Mouse (Mus musculus) cerebral cortex, adult 2 months (tissue): Measurements from ENCODE around the gene Gpam.

Experiments
- WGBS: fragments of 180-500 bp; shearing (Covaris S2); methylation state at CpG from one replicate; pipeline ENCODE4 v1.1.7; 2018; 5-methylcytosine and 5-hydroxymethylcytosine counted together

Gene Gpam

DNA sequence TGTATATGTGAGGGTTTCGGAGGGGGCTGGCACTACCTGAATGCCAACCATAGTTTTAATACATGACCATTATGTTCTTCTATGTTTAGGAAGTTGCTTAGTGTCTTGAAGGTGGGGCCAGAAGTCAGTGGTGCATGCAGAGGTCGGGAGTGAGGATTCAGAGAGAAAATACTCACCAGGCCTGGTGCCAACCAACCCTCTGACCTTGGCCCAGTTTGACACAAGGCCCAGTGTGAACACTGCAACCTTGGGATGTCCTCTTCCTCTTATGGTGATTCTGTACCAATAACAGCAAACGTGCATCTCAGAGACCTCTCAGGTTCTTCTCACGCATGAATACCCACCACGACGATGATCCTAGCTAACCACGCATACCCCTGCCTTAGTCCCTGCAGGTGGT lies 11.5 kb upstream of the Gpam start:
- 87% methylated on average over 7 of the region's 7 CpGs for WGBS

DNA sequence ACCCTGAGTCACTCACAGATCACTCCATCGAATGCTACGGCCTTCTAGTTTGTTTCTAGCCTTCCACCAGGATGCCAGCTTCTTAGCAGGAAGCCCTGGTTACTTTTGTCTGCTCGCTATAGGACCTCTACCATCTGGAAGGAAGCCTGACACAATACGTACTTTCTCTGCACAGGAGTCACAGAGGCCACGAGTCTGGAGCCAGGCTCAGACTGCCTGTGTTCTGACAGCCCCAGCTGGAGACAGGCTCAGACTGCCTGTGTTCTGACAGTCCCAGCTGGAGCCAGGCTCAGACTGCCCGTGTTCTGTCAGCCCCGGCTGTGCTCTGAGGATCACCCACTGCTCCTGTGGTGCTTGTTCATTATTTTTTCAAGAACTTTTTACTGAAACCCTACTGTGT lies 10.8 kb upstream of the Gpam start:
- 50% methylated on average over 7 of the region's 7 CpGs for WGBS

DNA sequence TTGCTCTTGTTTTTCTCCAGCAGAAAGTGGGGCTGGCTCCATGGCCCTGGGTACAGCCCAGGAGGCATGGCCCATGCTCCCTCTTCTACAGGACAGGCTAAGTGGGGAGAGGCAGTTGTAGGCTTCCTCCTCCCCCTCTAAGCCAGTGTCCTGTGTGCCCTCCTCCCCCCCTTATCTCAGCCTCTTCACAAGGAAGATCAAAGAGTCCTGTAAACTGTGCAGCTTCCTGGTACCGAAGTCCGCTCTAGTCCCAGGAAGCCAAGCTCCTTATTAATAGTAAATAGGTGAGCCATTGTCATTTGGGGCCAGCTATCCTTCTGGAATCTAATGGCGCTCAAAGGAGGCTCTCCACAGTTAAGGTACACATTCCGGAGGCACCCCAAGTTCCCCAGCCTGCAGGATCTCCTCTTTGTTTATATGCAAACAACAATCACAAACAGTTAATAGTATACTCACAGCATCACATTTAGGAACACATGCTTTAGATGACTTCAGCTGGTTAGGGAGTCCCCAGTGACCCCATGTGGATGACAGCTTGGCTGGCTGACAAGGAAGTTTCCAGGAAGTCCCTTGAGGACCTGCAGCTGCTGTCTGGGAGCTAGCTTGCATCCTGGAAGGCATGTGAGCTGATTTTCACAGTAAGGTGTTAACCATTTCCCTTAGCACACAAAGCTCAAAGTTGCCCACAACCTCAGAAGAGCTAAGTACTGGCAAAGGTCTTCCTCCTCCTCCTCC lies 9.8 kb upstream of the Gpam start:
- WGBS: 77% methylated on average over 4 of the region's 4 CpGs

DNA sequence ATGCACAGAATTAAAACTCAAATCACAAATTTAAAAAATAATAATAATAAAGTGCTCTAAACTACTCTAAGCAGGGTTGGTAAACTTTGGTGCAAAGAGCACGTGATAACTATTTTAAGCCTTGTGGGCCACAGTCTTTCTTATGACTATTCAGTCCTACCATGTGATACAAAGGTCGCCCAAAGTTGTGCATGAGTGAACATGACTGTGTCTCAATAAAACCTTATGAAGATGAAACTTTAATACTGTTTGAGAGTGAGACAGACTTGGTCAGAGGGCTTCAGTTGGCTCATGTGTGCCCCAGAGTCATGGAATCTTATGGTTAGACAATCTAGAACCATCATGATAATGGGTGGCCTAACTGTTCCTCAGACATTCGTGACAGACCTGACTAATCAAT lies 8.9 kb upstream of the Gpam start:
- 93% methylated on average over 3 of the region's 3 CpGs for WGBS

DNA sequence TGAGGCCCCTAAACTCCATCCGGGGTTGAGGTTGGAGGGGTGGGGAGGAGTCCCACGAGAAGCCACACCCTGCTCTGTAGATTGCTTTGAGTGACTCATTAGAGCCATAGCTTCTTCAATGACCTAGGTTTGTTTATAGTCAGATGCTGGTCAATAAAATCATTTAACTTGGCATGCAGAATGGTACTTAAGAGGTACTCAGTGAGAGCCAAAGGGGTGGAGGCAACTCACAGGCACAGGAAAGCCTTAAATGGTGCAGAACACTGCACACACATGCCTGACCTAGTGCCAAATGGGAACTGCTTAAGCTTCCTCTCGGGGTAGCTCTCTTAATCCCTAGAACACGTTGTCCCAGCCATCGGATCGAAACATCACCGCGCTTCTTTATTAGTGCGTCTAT lies 7.5 kb upstream of the Gpam start:
- 86% methylated on average over 9 of the region's 9 CpGs for WGBS

DNA sequence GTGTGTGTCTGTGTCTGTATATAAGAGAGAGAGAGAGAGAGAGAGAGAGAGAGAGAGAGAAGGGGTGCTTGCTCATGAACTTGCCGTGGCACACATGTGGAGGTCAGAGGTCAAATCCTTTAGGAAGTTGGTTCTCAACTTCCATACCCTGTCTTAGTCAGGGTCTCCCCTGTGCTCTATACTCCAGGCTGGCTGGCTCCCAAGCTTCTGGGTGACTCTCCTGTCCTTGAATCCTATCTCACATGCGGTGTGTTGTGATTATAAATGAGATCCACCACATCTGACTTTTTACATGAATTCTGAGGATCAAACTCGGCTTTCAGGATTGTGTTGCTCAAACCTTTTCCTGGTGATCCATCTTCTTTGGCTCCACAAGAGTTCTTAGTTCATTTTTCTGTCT lies 5.4 kb upstream of the Gpam start:
- 86% methylated on average over 3 of the region's 3 CpGs for WGBS

DNA sequence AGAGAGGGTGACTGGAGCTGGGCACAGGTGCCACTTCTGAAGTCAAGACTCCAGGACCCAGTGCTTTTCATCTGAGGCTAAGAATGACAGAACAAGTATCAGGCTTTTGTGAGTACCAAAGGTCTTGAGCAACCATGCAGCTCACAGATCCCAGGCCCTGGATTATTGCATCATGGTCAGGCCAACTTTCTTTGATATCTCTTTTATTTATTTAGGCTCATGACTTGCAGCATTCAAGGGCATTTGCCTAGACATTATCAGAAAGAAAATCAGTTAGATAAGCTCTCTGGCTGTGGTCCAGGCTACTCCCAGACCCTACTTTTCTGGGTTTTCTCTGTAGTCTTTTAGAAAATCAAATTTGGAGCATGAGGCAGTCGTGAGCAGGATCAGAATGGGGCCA lies 4.7 kb upstream of the Gpam start:
- 72% methylated on average over 1 of the region's 1 CpGs for WGBS

DNA sequence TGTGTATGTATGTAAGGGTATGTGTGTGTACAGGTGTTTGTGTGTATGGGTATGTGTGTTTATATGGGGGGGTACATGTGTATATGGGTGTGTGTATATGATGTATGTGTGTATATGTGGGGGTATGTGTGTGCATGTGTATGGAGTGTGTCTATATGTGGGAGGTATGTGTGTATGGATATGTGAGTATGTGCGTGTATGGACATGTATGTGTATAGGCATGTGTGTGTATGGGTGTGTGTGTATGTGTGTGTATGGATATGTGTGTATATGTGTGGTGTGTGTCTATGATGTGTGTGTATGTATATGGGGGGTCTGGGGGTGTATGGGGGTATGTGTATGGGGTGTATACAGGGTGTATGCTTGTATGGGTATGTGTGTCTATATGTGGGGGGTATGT lies 1.4 kb upstream of the Gpam start:
- WGBS: 100% methylated on average over 1 of the region's 1 CpGs

DNA sequence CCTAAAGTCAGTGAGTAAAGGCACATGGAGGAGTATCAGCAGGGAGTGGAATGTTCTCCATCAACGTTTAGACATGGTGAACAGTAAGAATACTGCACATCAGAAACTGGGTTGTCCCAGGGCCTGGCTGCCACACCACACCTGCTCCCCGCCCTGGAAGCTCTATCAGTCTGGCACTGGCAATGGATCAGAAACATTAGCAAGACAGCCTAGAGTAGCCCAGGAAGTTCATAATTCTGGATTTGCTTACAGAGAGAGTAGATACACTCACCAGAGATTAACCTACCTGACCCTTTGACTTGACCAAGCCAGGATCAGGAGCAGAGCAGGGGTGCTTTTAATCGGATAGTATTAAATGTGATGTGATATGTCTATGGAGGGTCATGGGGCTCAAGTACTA lies 1.6 kb downstream of the Gpam start:
- 89% methylated on average over 3 of the region's 3 CpGs for whole genome bisulfite sequencing

DNA sequence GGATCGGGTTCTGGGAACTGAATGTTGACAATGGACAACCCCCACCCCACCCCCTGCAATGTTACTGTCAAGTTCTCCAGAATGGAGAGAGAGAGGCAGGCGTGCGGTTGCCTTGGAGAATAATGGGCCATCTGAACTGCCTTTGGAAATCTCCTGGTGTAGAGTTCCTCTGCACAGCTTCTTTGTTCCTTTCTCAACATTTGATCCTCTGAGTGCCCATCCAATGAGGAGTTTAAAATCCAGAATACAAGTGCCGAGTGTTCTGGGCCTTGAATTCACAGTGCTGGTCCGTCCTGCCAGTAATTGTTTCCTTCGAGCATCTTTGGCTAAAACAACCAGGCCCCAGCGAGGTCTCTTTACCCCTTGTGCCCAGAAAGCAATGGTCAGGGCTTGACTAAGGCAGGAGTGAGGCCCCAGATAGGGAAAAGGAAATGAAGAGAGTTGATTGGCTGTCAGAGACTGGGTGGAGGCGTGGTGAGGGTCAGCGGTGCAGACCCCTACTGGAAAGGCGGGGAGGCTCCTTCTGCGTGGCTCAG lies 4.0 kb downstream of the Gpam start:
- WGBS: 64% methylated on average over 11 of the region's 11 CpGs

DNA sequence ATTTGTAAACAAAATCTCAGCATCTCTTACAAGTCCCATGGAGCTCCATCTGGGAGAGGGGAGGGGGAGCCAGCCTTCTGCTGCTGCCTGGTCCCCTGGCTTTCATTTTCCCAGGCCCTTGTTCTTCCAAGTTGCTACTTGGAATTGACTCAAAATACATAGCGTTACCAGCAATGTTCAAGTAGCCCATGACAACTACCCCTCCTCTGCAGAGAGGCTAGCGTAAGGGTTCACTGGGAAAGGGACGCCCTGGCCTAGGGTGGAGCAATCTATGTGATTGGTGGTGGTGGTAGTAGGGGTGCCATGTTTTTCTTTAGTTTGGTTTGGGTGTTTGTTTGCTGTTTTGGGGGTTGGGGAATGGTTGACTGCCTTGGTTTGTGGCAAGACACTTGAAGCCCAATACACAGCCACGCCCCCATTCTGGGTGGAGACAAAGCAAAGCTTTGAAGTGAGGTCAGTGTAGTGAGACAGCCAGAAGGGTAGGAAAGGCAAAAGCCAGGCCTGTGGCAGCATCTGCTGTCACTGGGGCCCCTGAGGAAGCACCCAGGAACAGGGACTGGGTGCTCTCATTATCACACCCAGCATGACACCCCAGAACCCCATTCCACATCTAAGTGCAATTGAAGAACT lies 4.6 kb downstream of the Gpam start:
- WGBS: 78% methylated on average over 4 of the region's 4 CpGs

DNA sequence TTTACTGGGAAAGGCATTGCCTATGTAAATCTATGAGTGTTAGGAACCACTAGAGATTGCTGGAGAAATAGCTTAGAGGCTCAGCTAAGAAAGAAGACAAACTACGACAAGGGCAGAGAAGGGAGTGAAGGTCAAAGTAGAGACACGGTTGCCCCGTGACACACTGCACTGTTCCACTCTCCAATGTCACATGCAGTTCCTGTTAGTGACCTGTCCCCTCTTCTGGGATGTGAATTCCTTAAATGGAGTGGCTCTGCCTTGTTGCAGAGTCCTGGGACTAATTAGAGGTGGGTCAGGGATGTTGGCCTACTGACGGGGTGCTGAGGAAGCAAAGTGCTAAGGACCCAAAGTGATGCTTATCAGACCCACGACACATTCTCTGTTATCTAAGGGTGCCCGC lies 5.2 kb downstream of the Gpam start:
- WGBS: 76% methylated on average over 6 of the region's 6 CpGs

DNA sequence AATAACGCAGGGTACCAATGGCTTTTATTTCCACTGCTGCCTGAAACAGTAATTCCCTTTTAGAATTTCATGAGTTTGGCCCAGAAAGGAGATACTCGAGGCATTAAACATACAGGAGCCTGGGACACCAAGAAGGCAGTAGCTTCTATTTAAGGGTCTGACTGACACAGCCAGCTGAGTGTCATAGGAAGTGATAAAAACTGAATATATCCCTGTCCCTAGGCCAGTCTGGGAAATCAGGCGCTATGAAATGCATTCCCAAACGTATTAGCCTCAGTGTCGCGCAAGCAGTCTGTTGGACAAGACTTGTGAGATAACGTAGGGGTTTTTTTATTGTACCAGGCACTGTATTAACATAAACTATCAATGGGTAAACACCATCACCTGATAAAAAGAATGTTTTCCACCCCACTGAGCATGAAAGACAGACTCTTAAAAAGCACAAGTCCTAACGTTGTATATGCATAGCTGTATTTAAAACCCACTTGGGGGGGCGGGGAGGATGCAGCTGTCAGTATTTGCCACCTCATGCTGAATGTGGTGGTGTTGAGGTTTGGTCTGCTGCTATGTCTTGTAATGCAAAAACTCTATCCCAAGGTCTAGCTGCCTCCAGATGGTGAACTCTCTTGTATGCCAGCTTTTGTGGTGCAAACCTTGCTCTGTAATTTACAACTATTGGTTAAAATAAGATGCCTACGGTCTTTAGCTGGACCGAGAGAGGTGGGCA lies 6.4 kb downstream of the Gpam start:
- WGBS: 58% methylated on average over 11 of the region's 11 CpGs

DNA sequence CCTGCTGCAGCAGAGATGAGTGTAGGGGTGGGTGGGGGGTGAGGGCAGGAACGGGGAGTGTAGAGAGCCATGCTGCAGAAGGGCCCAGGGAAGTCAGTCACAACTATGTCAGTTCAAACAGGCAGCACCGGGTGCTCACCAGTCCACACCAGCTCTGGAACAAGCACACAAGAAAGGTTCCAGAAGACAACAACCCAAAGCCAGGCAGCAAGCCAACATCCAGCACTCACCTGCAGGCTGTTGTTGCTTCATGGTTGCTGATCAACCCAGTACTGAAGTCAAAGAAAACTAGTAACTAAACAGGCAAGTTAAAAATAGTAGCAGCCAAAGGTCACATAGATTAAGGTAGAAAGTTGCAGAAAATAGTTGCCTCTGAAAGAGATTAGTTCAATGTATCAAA lies 7.5 kb downstream of the Gpam start:
- 64% methylated on average over 2 of the region's 2 CpGs for WGBS

DNA sequence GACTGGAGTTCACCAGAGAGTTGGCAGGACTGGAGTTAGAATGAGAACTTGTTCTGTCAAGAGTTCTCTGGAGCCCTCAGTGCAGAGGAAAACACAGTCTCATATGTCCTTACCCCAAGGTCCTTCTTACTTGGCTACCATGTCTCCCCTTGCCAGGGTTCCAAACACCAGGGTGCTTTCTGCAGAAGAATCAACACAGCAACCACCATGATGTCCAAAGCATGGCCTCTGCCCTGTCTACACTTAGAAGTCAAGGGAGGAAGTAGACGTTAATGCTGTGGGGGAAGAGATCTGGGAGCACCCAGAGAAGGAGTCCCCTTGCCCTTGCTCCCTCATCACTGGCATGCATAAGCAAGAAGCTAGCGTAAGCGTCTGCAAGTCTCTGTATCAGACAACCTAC lies 9.0 kb downstream of the Gpam start:
- 92% methylated on average over 3 of the region's 3 CpGs for WGBS

DNA sequence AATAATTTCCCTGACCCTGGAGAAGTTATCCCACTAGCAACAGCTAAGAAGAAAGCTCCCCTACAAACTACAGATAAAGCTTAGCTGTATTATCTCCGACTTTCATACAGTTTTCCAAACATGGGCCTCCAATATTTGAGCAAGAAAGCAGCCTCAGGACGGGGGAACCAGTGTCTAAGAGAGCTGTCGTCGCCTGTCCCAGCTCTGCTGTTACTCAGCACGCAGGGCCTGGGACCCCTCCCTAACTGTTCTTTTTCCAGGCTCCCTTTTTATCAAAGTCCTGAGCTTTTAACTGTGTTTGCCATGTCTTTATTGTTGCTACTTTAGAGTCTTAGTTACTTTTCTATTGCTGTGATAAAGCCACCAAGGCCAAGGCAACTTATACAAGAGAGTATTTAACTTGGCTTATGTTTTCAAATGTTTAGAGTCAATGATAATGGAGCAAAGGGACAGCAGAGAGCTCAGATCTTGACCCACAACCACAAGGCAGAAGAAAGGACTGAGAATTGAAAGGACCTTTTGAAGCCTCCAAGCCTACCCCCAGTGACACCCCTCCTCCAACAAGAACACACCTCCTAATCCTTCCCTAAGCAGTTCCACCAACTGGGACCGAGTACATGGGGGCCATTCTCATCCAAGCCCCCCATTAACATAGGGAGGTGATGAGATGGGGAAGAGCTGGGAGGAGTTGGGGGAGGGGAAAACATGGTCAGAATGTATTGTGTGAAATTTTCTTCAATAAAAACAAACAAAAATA lies 9.8 kb downstream of the Gpam start:
- 86% methylated on average over 6 of the region's 6 CpGs for WGBS

DNA sequence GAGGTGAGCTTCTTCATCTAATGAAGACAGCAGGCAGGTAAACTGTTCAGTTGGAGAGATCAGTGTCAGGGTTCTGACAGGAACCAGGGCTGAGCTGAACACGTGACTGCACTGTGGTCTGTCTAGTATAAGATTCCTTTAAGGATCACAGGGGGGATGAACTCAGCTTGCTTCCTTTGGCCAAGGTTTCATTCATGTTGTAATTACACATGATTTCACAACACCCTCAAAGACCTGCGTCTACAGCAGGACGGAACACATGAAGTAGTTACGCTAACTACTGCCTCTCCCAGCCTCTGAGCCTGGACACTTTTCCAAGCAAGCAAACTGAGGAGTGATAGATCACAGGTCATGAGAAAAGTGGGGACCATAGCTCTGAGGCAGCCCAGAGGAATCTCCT lies 11.5 kb downstream of the Gpam start:
- 93% methylated on average over 4 of the region's 4 CpGs for WGBS

DNA sequence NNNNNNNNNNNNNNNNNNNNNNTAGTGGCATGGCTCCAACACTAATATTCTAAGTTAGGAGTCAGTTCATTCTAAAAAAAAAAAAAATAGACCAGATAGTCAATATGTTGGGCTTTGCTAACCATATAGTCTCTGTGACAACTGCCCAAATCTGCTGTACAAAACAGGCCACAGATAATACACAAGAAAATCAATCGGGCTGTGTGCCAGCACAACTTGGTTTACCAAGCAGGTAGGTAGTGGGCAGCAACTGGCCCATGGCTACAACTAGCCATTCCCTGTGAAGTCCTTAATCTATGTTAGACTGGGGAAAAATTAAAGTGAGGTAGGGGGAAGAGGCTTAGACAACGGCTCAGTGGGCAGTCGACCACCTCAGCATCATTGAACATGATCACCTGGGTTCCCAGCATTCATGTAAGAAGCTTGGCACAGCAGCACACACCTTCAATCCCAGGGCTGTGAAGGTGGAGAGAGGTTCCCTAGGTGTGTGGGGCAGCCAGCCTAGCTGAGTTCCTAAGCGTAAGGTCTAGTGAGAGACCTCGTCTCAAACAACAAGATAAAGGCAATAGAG lies 12.1 kb downstream of the Gpam start:
- 94% methylated on average over 5 of the region's 5 CpGs for WGBS

DNA sequence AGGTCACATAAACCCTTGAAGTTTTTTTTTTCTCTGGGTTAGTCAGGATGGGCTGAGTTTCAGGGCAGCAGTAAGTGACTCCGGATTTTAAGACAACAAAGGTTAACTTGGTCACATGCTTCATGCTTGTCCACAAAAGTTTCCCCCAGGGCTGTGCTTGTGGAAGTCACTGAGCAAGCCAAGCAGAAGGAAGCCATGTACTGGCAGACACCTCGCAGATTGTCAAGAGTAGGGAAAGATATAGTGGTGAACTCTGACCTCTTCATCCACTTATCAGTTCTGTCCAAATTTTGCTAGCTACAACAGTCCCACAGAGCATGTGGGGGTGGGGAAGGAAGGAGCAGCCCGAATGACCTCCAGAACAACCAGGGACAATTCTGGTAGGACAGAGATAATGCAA lies 19.1 kb downstream of the Gpam start:
- WGBS: 81% methylated on average over 3 of the region's 3 CpGs

DNA sequence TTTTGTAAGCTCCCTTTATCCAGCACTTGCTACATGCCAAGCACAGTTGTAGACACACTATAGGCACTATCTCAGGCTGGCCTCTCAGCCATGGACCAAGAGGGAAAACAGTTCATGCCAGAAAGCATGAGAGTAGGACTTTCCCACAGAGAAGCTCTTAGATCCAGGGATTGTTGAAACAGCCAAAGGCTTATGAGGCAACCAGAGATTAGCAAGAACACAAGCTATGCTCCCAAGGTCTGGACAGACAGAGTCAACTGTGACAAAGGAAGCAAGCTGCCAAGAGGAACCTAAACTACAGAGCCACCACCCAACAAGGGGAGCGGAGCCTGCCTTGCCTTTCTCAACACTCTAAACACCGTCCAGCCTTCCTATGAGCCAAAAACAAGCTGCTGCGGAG lies 21.1 kb downstream of the Gpam start:
- WGBS: 86% methylated on average over 3 of the region's 3 CpGs

DNA sequence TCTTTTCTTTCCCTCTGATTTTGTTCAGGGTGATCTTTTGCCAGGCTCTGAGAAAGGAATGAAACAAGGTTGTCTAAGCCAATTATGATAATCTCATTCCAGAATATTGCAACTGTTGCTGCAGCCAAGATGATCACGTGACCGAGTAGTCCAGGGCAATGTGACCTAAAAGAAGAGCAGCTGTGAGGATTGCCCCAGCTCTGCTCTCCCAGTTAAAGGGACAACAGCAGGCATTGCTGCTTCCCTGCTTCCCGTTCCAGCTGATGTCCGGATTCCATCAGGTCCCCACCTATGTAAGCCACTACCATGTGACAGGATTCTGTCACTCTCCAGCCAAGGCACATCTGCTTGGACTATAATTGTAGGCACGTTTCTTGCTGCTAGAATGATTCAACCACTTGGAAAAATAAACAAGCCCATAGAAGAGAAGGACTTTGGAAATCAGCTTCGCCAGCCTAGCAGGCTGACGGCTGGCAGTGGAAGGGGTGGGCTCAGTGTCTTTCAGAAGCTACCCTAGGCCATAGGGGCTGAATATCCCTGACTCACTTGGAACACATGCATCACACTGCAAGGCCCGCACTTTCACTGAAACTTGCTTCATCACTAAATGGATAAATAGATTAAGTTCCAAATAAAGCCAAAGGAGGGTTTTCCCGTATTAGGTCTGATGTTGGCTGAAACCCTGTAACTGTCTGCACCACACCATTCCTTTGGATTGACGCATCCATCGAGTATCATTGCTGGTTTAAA lies 23.8 kb downstream of the Gpam start:
- 43% methylated on average over 11 of the region's 11 CpGs for WGBS
